Mouse (Mus musculus) neutrophil, adult 5-6 weeks (primary cell): ENCODE data around the gene Ly6g6c. TPM values are rescaled to one million over a fixed set of nuclear protein-coding genes. Genes with fewer than 3 reads are reported as not detected.

ENCODE experiments used
- ATAC-seq: fragments of 151-379, 151-347 bp; 2 replicates; pipeline ENCODE4 v1.8.0; 2017; ENCODE audit warnings: mild to moderate bottlenecking, moderate TSS enrichment; ENCODE audit not compliant: insufficient number of reproducible peaks, poor library complexity, low FRiP score, severe bottlenecking; ENCODE audit errors: extremely low read depth
- total RNA-seq: library from RNA; stranded (forward); fragments of 200-1000 nt; gene quantifications from 2 replicates; pipeline ENCODE4 v1.2.3, GENCODE M21; 2017

Ly6g6c gene
- total RNA-seq, 1 experiment from 2014 or later = not detected

- no peak for ATAC-seq
Observed at GRCm38 (mm10) chr17:35076507-35077176, 11.5 kb downstream of the Ly6g6c start, which contains the start of gene Ly6g6e. Gene Ly6g6e (plus strand): TSS chr17:35076902.

GRCm38 (mm10) chr17:35077285-35077684 is 12.1 kb downstream of the Ly6g6c start:
- ATAC-seq = no peak

- ATAC-seq = peak; percentile 45
Observed at GRCm38 (mm10) chr17:35077786-35078233, 12.6 kb downstream of the Ly6g6c start, which contains the start of gene Ly6g6d. Gene Ly6g6d (minus strand): TSS chr17:35078065.

- ATAC-seq = no peak
Observed at GRCm38 (mm10) chr17:35079778-35080177, 14.6 kb downstream of the Ly6g6c start.

GRCm38 (mm10) chr17:35080248-35080647 is 15.1 kb downstream of the Ly6g6c start:
- no peak for ATAC-seq

- no peak for ATAC-seq
Observed at GRCm38 (mm10) chr17:35080710-35081109, 15.5 kb downstream of the Ly6g6c start.

- no peak for ATAC-seq
Observed at GRCm38 (mm10) chr17:35082841-35083576, 17.8 kb downstream of the Ly6g6c start.

GRCm38 (mm10) chr17:35083929-35084497 is 18.8 kb downstream of the Ly6g6c start:
- no peak for ATAC-seq

- ATAC-seq = no peak
Observed at GRCm38 (mm10) chr17:35085208-35085865, 20.1 kb downstream of the Ly6g6c start, which contains the start of gene Ly6g6f. Gene Ly6g6f (minus strand): TSS chr17:35085610.

- no peak for ATAC-seq
Observed at GRCm38 (mm10) chr17:35088151-35088550, 23.0 kb downstream of the Ly6g6c start.

- peak; percentile 95 for ATAC-seq
Observed at GRCm38 (mm10) chr17:35088825-35089644, 23.8 kb downstream of the Ly6g6c start, which contains the start of gene Abhd16a. Gene Abhd16a (plus strand): TSS chr17:35089263.

GRCm38 (mm10) chr17:35090166-35090932 is 25.2 kb downstream of the Ly6g6c start:
- ATAC-seq = no peak

- ATAC-seq = no peak
Observed at GRCm38 (mm10) chr17:35092403-35093198, 27.4 kb downstream of the Ly6g6c start.

GRCm38 (mm10) chr17:35094475-35095365 is 29.5 kb downstream of the Ly6g6c start:
- no peak for ATAC-seq

GRCm38 (mm10) chr17:35096597-35096996 is 31.4 kb downstream of the Ly6g6c start:
- no peak for ATAC-seq

GRCm38 (mm10) chr17:35097164-35097655 is 32.0 kb downstream of the Ly6g6c start:
- no peak for ATAC-seq
